Mouse (Mus musculus): ENCODE measurements at regions not wholly inside any gene's neighbourhood (a gene's known extent, or its start where the extent isn't known, plus 50 kb on each side); places are given as distances from the start of the nearest gene placed in this dataset.
"Not testable (repeated sequence)": the region's sequence is repeated elsewhere in the genome, so short reads cannot be mapped to it uniquely, and the experiment has no call there.

DNA sequence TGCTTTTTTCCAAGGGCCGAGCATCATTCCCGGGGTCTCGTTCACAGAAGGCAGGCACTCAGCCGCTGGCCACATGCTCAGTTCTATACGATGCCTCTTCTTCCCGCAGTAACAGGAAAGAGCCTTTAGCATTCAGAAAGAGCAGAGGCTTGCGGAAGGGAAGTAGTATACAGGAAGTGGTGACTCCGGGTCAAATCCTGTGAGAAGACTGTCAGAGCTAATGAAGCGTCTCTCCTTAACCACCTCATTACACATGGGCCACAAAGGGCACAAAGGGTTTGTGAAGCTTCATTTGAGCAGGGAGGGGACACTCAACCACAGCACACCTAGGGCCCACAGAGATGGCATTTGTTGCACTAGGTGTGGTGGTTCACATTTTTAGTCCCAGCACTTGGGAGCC, 55.1 kb upstream of the Ier3 start:
- no peaks in the 10 kb centered on the region for H3K4me1 ChIP-seq (ENCODE audit: control insufficient read depth in 1 of 2, insufficient read depth in 2 of 2, low read length in 2 of 2)
- H3K27me3 ChIP-seq (ENCODE audit: control insufficient read depth in 1 of 2, insufficient read depth in 2 of 2, low read length in 2 of 2) = no peaks in the 10 kb centered on the region
- no peak overlapping the region for H3K4me3 ChIP-seq (ENCODE audit: control insufficient read depth in 1 of 2, insufficient read depth in 1 of 2, low read depth in 2 of 2, low read length in 2 of 2)
- DNase-seq (ENCODE audit: low read depth, low spot score) = no peak
- TF ChIP-seq MXI1 (IDR thresholded peaks at IDR 0.05; ENCODE audit: low read depth, low read length) (no peak), CTCF (IDR thresholded peaks at IDR 0.05 in 2 of 3, conservative IDR thresholded peaks at IDR 0.05 in 1 of 3; ENCODE audit: control insufficient read depth in 1 of 3, insufficient read depth in 1 of 3, low read depth in 2 of 3, low read length in 3 of 3, poor library complexity in 1 of 3, severe bottlenecking in 1 of 3) (no peak), ZMIZ1 (IDR thresholded peaks at IDR 0.05; ENCODE audit: low read depth, low read length) (no peak), SMC3 (IDR thresholded peaks at IDR 0.05; ENCODE audit: low read depth, low read length) (no peak), BHLHE40 (IDR thresholded peaks at IDR 0.05; ENCODE audit: borderline replicate concordance, low read depth, low read length) (no peak)
- no peak overlapping the region for H3K9ac ChIP-seq (ENCODE audit: control insufficient read depth, low read depth, low read length, poor library complexity, severe bottlenecking)
- H3K9me3 ChIP-seq (replicated peaks; ENCODE audit: insufficient read depth, low read length) = no peaks in the 10 kb centered on the region
- no peaks in the 10 kb centered on the region for H3K36me3 ChIP-seq (ENCODE audit: control insufficient read depth in 1 of 2, insufficient read depth in 2 of 2, low read length in 2 of 2)
- no peaks in the 10 kb centered on the region for H3K79me2 ChIP-seq (ENCODE audit: control insufficient read depth, insufficient read depth, low read length, poor library complexity)
- H3K27ac ChIP-seq (ENCODE audit: control insufficient read depth, low read depth, low read length) = no peak overlapping the region

DNA sequence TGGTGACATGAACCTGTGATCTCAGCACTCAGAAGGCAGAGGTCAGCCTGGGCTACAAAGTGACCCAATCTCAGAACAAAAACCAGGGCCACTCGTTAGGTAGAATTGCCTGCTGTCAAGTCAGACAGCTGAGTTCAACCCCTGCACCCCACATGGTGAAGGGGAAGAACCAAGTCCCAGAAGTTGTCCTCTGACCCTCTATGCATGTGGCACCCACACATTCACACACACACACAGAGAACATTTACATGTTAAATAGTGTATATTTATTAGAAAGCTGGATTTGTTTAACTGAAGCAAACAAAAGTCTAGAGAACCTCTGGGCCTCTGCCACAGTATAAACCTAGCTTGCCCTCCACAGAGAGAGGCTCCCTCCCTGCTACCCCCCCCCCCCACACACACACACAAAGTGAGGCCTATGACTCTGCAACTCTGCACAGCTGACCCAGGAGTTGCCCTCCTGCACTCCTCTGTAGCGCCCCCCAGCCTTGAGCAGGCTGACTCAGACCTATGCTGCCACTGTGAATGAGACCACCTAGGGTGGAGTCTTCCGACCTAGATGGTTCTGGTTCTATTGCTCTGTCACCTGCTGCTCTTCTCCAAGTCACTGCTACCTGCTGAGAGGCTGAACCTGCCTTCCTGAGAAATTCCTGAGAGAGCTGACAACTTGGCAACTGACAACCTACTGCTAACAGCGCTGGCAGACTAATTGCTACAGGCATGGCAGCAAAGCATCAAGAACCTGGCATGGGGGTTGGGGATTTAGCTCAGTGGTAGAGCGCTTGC, 52.1 kb upstream of the Ier3 start:
- DNase-seq (ENCODE audit: low read depth, low spot score) = no peak
- TF ChIP-seq SMC3 (IDR thresholded peaks at IDR 0.05; ENCODE audit: low read depth, low read length) (no peak), MYB (IDR thresholded peaks at IDR 0.05; ENCODE audit: low read depth, low read length) (no peak), USF2 (IDR thresholded peaks at IDR 0.05; ENCODE audit: borderline replicate concordance in 1 of 2, insufficient read depth in 1 of 2, low read depth in 1 of 2, low read length in 2 of 2) (no peak), TBP (IDR thresholded peaks at IDR 0.05; ENCODE audit: low read depth, low read length) (no peak), SIN3A (IDR thresholded peaks at IDR 0.05; ENCODE audit: low read length) (no peak), CHD2 (IDR thresholded peaks at IDR 0.05; ENCODE audit: low read length) (no peak), MXI1 (IDR thresholded peaks at IDR 0.05; ENCODE audit: low read depth, low read length) (no peak), RAD21 (IDR thresholded peaks at IDR 0.05; ENCODE audit: low read depth, low read length) (no peak), E2F4 (IDR thresholded peaks at IDR 0.05; ENCODE audit: borderline replicate concordance, low read depth, low read length) (no peak), ETS1 (IDR thresholded peaks at IDR 0.05; ENCODE audit: low read depth, low read length) (no peak), NRF1 (IDR thresholded peaks at IDR 0.05; ENCODE audit: insufficient read depth, low read depth, low read length, poor library complexity, severe bottlenecking) (no peak), ZMIZ1 (IDR thresholded peaks at IDR 0.05; ENCODE audit: low read depth, low read length) (no peak), EP300 (IDR thresholded peaks at IDR 0.05; ENCODE audit: low read depth in 1 of 2, low read length in 2 of 2) (no peak), POLR2AphosphoS2 (IDR thresholded peaks at IDR 0.05; ENCODE audit: low read length) (no peak), MAX (IDR thresholded peaks at IDR 0.05; ENCODE audit: low read length) (no peak), USF1 (IDR thresholded peaks at IDR 0.05; ENCODE audit: low read depth, low read length) (no peak)
- no peak overlapping the region for H3K9ac ChIP-seq (ENCODE audit: control insufficient read depth, low read depth, low read length, poor library complexity, severe bottlenecking)
- no peaks in the 10 kb centered on the region for H3K9me3 ChIP-seq (replicated peaks; ENCODE audit: insufficient read depth, low read length)
- H3K4me3 ChIP-seq (ENCODE audit: control insufficient read depth in 1 of 2, insufficient read depth in 1 of 2, low read depth in 2 of 2, low read length in 2 of 2) = no peak overlapping the region
- H3K36me3 ChIP-seq (ENCODE audit: control insufficient read depth in 1 of 2, insufficient read depth in 2 of 2, low read length in 2 of 2) = no peaks in the 10 kb centered on the region
- no peaks in the 10 kb centered on the region for H3K27me3 ChIP-seq (ENCODE audit: control insufficient read depth in 1 of 2, insufficient read depth in 2 of 2, low read length in 2 of 2)
- no peaks in the 10 kb centered on the region for H3K4me1 ChIP-seq (ENCODE audit: control insufficient read depth in 1 of 2, insufficient read depth in 2 of 2, low read length in 2 of 2)
- H3K79me2 ChIP-seq (ENCODE audit: control insufficient read depth, insufficient read depth, low read length, poor library complexity) = no peaks in the 10 kb centered on the region
- H3K27ac ChIP-seq (ENCODE audit: control insufficient read depth, low read depth, low read length) = no peak overlapping the region

DNA sequence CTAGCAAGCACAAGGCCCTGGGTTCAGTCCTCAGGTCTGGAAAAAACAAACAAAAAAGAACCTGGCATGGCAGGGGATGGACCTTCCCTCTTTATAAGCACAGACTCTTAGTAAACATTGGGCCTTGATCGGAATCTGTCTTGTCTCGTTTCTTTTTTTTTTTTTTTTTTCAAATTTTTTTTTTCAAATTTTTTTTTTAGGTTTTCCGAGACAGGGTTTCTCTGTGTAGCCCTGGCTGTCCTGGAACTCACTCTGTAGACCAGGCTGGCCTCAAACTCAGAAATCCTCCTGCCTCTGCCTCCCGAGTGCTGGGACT, 51.6 kb upstream of the Ier3 start:
- not testable (repeated sequence) for H3K9me3 ChIP-seq (replicated peaks; ENCODE audit: insufficient read depth, low read length); H3K36me3 ChIP-seq (ENCODE audit: control insufficient read depth in 1 of 2, insufficient read depth in 2 of 2, low read length in 2 of 2); H3K4me3 ChIP-seq (ENCODE audit: control insufficient read depth in 1 of 2, insufficient read depth in 1 of 2, low read depth in 2 of 2, low read length in 2 of 2); H3K27me3 ChIP-seq (ENCODE audit: control insufficient read depth in 1 of 2, insufficient read depth in 2 of 2, low read length in 2 of 2); H3K27ac ChIP-seq (ENCODE audit: control insufficient read depth, low read depth, low read length); H3K79me2 ChIP-seq (ENCODE audit: control insufficient read depth, insufficient read depth, low read length, poor library complexity); H3K9ac ChIP-seq (ENCODE audit: control insufficient read depth, low read depth, low read length, poor library complexity, severe bottlenecking); H3K4me1 ChIP-seq (ENCODE audit: control insufficient read depth in 1 of 2, insufficient read depth in 2 of 2, low read length in 2 of 2); DNase-seq (ENCODE audit: low read depth, low spot score)

All from MEL (cell line).